Mouse (Mus musculus) cerebellum, postnatal 14 days (tissue): ENCODE measurements around the gene Pofut1.

ENCODE experiments used
- DNase-seq, 2 experiments: peaks; one replicate each; pipeline ENCODE4 v3.0.0; 2021; ENCODE audit warnings: mixed read lengths in 2 of 2

The Pofut1 gene

GRCm38 (mm10) chr2:153241250-153242014 lies at the start of gene Pofut1, which contains the start of gene Plagl2:
Gene Pofut1 (plus strand): TSS chr2:153241533.
Gene Plagl2 (minus strand): TSS chr2:153241426.
- peak; percentile 86 to 91 for DNase-seq

GRCm38 (mm10) chr2:153194255-153194654 lies 47.1 kb upstream of the Pofut1 start:
- no peak for DNase-seq

- DNase-seq, result no peak
These were observed 42.8 kb upstream of the Pofut1 start for GRCm38 (mm10) chr2:153198485-153198884.

GRCm38 (mm10) chr2:153199114-153199513 lies 42.2 kb upstream of the Pofut1 start:
- no peak for DNase-seq

- no peak for DNase-seq
These were observed 38.6 kb upstream of the Pofut1 start for GRCm38 (mm10) chr2:153202766-153203165.

- DNase-seq, result no peak
These were observed 33.2 kb upstream of the Pofut1 start for GRCm38 (mm10) chr2:153208149-153208548.

GRCm38 (mm10) chr2:153209286-153209685 lies 32.0 kb upstream of the Pofut1 start:
- DNase-seq, result peak; percentile 67 to 70

GRCm38 (mm10) chr2:153211451-153211850 lies 29.9 kb upstream of the Pofut1 start:
- DNase-seq, result no peak

- DNase-seq, result peak; percentile 40 to 54
These were observed 28.0 kb upstream of the Pofut1 start for GRCm38 (mm10) chr2:153213351-153213750.

- DNase-seq, result no peak
These were observed 26.5 kb upstream of the Pofut1 start for GRCm38 (mm10) chr2:153214771-153215259.

- no peak for DNase-seq
These were observed 25.9 kb upstream of the Pofut1 start for GRCm38 (mm10) chr2:153215421-153215820.

GRCm38 (mm10) chr2:153217826-153218340 lies 23.4 kb upstream of the Pofut1 start:
- peak; percentile 39 to 52 for DNase-seq

GRCm38 (mm10) chr2:153218516-153218915 lies 22.8 kb upstream of the Pofut1 start:
- no peak for DNase-seq

- no peak for DNase-seq
These were observed 19.7 kb upstream of the Pofut1 start for GRCm38 (mm10) chr2:153221620-153222019.

- DNase-seq, result no peak
These were observed 19.2 kb upstream of the Pofut1 start for GRCm38 (mm10) chr2:153222130-153222529.

- no peak for DNase-seq
These were observed 18.8 kb upstream of the Pofut1 start for GRCm38 (mm10) chr2:153222566-153222965.

GRCm38 (mm10) chr2:153224946-153225594 lies 16.3 kb upstream of the Pofut1 start, which contains the start of gene Tspyl3:
Gene Tspyl3 (minus strand): TSS chr2:153225441.
- DNase-seq, result peak; percentile 66 to 70

- no peak for DNase-seq
These were observed 15.8 kb upstream of the Pofut1 start for GRCm38 (mm10) chr2:153225595-153225953.

GRCm38 (mm10) chr2:153227959-153228358 lies 13.4 kb upstream of the Pofut1 start:
- DNase-seq, result no peak

GRCm38 (mm10) chr2:153228523-153228922 lies 12.8 kb upstream of the Pofut1 start:
- no peak for DNase-seq

GRCm38 (mm10) chr2:153237193-153237592 lies 4.1 kb upstream of the Pofut1 start:
- no peak for DNase-seq

- no peak for DNase-seq
These were observed 3.4 kb upstream of the Pofut1 start for GRCm38 (mm10) chr2:153237891-153238290.

GRCm38 (mm10) chr2:153238406-153238805 lies 2.9 kb upstream of the Pofut1 start:
- no peak for DNase-seq
